Mouse (Mus musculus): Measurements from ENCODE around the gene Arhgap15.

GRCm38 (mm10) chr2:44081241-44081640 is 332.6 kb downstream of the Arhgap15 start:
- TF ChIP-seq POLR2A (IDR thresholded peaks at IDR 0.05; ENCODE audit: low read depth, low read length) (no peak), BHLHE40 (IDR thresholded peaks at IDR 0.05; ENCODE audit: low read depth, low read length) (no peak), CHD1 (IDR thresholded peaks at IDR 0.05; ENCODE audit: low read depth, low read length) (no peak), CTCF (conservative IDR thresholded peaks at IDR 0.05 in 1 of 2, IDR thresholded peaks at IDR 0.05 in 1 of 2; ENCODE audit: low read depth in 2 of 2, low read length in 2 of 2) (no peak), MYC (IDR thresholded peaks at IDR 0.05; ENCODE audit: low read depth, low read length) (no peak), MXI1 (IDR thresholded peaks at IDR 0.05; ENCODE audit: low read depth, low read length) (no peak), USF1 (IDR thresholded peaks at IDR 0.05; ENCODE audit: low read depth, low read length) (no peak), EP300 (IDR thresholded peaks at IDR 0.05; ENCODE audit: low read length) (no peak), JUND (conservative IDR thresholded peaks at IDR 0.05; ENCODE audit: low read depth, low read length) (no peak), SIN3A (IDR thresholded peaks at IDR 0.05; ENCODE audit: low read length) (no peak), MAX (IDR thresholded peaks at IDR 0.05; ENCODE audit: low read length) (no peak), MEF2A (IDR thresholded peaks at IDR 0.05; ENCODE audit: borderline replicate concordance, low read depth, low read length) (no peak), GABPA (IDR thresholded peaks at IDR 0.05; ENCODE audit: insufficient replicate concordance, low read depth, low read length) (no peak)

Data from CH12.LX (cell line).